Mouse (Mus musculus): ENCODE data around the gene Stk38l. TPM values are rescaled to one million over a fixed set of nuclear protein-coding genes. Genes with fewer than 3 reads are reported as not detected.

Stk38l gene
- polyA plus RNA-seq, 1 experiment, result 6.9 TPM

GRCm38 (mm10) chr6:146700461-146700860, 24.3 kb upstream of the Stk38l start:
- TF ChIP-seq E2F4 (IDR thresholded peaks at IDR 0.05; ENCODE audit: insufficient read depth), result no peak
- TF ChIP-seq TCF3 (IDR thresholded peaks at IDR 0.05; ENCODE audit: insufficient read length, low read depth), result no peak
- no peak for TF ChIP-seq SRF (IDR thresholded peaks at IDR 0.05; ENCODE audit: control insufficient read depth, insufficient read length, low read depth)
- TF ChIP-seq POLR2AphosphoS2 (IDR thresholded peaks at IDR 0.05; ENCODE audit: insufficient read length, low read depth), result no peak
- no peak for TF ChIP-seq TCF12 (IDR thresholded peaks at IDR 0.05; ENCODE audit: insufficient read depth, poor library complexity, severe bottlenecking)
- no peak for TF ChIP-seq MYOD1 (IDR thresholded peaks at IDR 0.05; ENCODE audit: control insufficient read depth in 1 of 3, insufficient read length in 2 of 3, low read depth in 2 of 3)
- no peak for TF ChIP-seq POLR2A (IDR thresholded peaks at IDR 0.05; ENCODE audit: insufficient read length, low read depth)
- TF ChIP-seq CEBPB (IDR thresholded peaks at IDR 0.05; ENCODE audit: insufficient read depth, poor library complexity, severe bottlenecking), result no peak
- no peak for TF ChIP-seq MAX (IDR thresholded peaks at IDR 0.05; ENCODE audit: low read depth)
- no peak for TF ChIP-seq MYOG (IDR thresholded peaks at IDR 0.05; ENCODE audit: control insufficient read depth in 1 of 3, insufficient read depth in 1 of 3, insufficient read length in 2 of 3, low read depth in 2 of 3)
- TF ChIP-seq USF1 (IDR thresholded peaks at IDR 0.05; ENCODE audit: low read depth), result no peak
- no peak for TF ChIP-seq REST (IDR thresholded peaks at IDR 0.05; ENCODE audit: insufficient read depth, insufficient read length)
- H3K4me2 ChIP-seq (ENCODE audit: low read depth), result no peak overlapping the region

GRCm38 (mm10) chr6:146702126-146702881, 22.5 kb upstream of the Stk38l start:
- no peaks in the 10 kb centered on the region for H3K79me2 ChIP-seq (ENCODE audit: control insufficient read depth, insufficient read depth)
- H3K4me3 ChIP-seq, result no peak overlapping the region
- H3K4me2 ChIP-seq (ENCODE audit: low read depth), result peak overlapping the region; percentile 14
- no peak for TF ChIP-seq TCF12 (IDR thresholded peaks at IDR 0.05; ENCODE audit: insufficient read depth, poor library complexity, severe bottlenecking)
- H3K36me3 ChIP-seq (ENCODE audit: control insufficient read depth, insufficient read depth), result no peaks in the 10 kb centered on the region
- no peaks in the 10 kb centered on the region for H3K27me3 ChIP-seq (ENCODE audit: control insufficient read depth, insufficient read depth, insufficient read length)
- no peak overlapping the region for H3ac ChIP-seq (ENCODE audit: control insufficient read depth, insufficient read length)

More at GRCm38 (mm10) chr6:146700461-146700860, 24.3 kb upstream of the Stk38l start:
- Histone ChIP-seq H3K27me3 (ENCODE audit: control insufficient read depth, insufficient read depth, insufficient read length) (no peaks in the 10 kb centered on the region), H3K4me3 (no peak overlapping the region), H3K36me3 (ENCODE audit: control insufficient read depth, insufficient read depth) (no peaks in the 10 kb centered on the region), H3ac (ENCODE audit: control insufficient read depth, insufficient read length) (no peak overlapping the region), H3K79me2 (ENCODE audit: control insufficient read depth, insufficient read depth) (no peaks in the 10 kb centered on the region)

- Histone ChIP-seq H3K27me3 (ENCODE audit: control insufficient read depth, insufficient read depth, insufficient read length) (no peaks in the 10 kb centered on the region), H3K36me3 (ENCODE audit: control insufficient read depth, insufficient read depth) (no peaks in the 10 kb centered on the region), H3ac (ENCODE audit: control insufficient read depth, insufficient read length) (no peak overlapping the region), H3K4me2 (ENCODE audit: low read depth) (no peak overlapping the region), H3K4me3 (no peak overlapping the region), H3K79me2 (ENCODE audit: control insufficient read depth, insufficient read depth) (no peaks in the 10 kb centered on the region)
- TF ChIP-seq CEBPB (IDR thresholded peaks at IDR 0.05; ENCODE audit: insufficient read depth, poor library complexity, severe bottlenecking) (no peak), TCF12 (IDR thresholded peaks at IDR 0.05; ENCODE audit: insufficient read depth, poor library complexity, severe bottlenecking) (no peak), REST (IDR thresholded peaks at IDR 0.05; ENCODE audit: insufficient read depth, insufficient read length) (no peak), POLR2AphosphoS2 (IDR thresholded peaks at IDR 0.05; ENCODE audit: insufficient read length, low read depth) (no peak), SRF (IDR thresholded peaks at IDR 0.05; ENCODE audit: control insufficient read depth, insufficient read length, low read depth) (no peak), MYOD1 (IDR thresholded peaks at IDR 0.05; ENCODE audit: control insufficient read depth in 1 of 3, insufficient read length in 2 of 3, low read depth in 2 of 3) (no peak), E2F4 (IDR thresholded peaks at IDR 0.05; ENCODE audit: insufficient read depth) (no peak), MAX (IDR thresholded peaks at IDR 0.05; ENCODE audit: low read depth) (no peak), TCF3 (IDR thresholded peaks at IDR 0.05; ENCODE audit: insufficient read length, low read depth) (no peak), MYOG (IDR thresholded peaks at IDR 0.05; ENCODE audit: control insufficient read depth in 1 of 3, insufficient read depth in 1 of 3, insufficient read length in 2 of 3, low read depth in 2 of 3) (no peak), POLR2A (IDR thresholded peaks at IDR 0.05; ENCODE audit: insufficient read length, low read depth) (no peak)
These were observed 21.4 kb upstream of the Stk38l start for GRCm38 (mm10) chr6:146703351-146703750.

GRCm38 (mm10) chr6:146705631-146706030, 19.2 kb upstream of the Stk38l start:
- H3K79me2 ChIP-seq (ENCODE audit: control insufficient read depth, insufficient read depth), result no peaks in the 10 kb centered on the region
- H3ac ChIP-seq (ENCODE audit: control insufficient read depth, insufficient read length), result no peak overlapping the region
- TF ChIP-seq USF1 (IDR thresholded peaks at IDR 0.05; ENCODE audit: low read depth) (no peak), MYOG (IDR thresholded peaks at IDR 0.05; ENCODE audit: control insufficient read depth in 1 of 3, insufficient read depth in 1 of 3, insufficient read length in 2 of 3, low read depth in 2 of 3) (no peak), POLR2A (IDR thresholded peaks at IDR 0.05; ENCODE audit: insufficient read length, low read depth) (no peak), REST (IDR thresholded peaks at IDR 0.05; ENCODE audit: insufficient read depth, insufficient read length) (no peak), MAX (IDR thresholded peaks at IDR 0.05; ENCODE audit: low read depth) (no peak), SRF (IDR thresholded peaks at IDR 0.05; ENCODE audit: control insufficient read depth, insufficient read length, low read depth) (no peak), E2F4 (IDR thresholded peaks at IDR 0.05; ENCODE audit: insufficient read depth) (no peak), POLR2AphosphoS2 (IDR thresholded peaks at IDR 0.05; ENCODE audit: insufficient read length, low read depth) (no peak), CEBPB (IDR thresholded peaks at IDR 0.05; ENCODE audit: insufficient read depth, poor library complexity, severe bottlenecking) (no peak), TCF12 (IDR thresholded peaks at IDR 0.05; ENCODE audit: insufficient read depth, poor library complexity, severe bottlenecking) (no peak), MYOD1 (IDR thresholded peaks at IDR 0.05; ENCODE audit: control insufficient read depth in 1 of 3, insufficient read length in 2 of 3, low read depth in 2 of 3) (no peak), TCF3 (IDR thresholded peaks at IDR 0.05; ENCODE audit: insufficient read length, low read depth) (no peak)
- no peaks in the 10 kb centered on the region for H3K27me3 ChIP-seq (ENCODE audit: control insufficient read depth, insufficient read depth, insufficient read length)
- H3K4me2 ChIP-seq (ENCODE audit: low read depth), result no peak overlapping the region
- H3K4me3 ChIP-seq, result no peak overlapping the region
- H3K36me3 ChIP-seq (ENCODE audit: control insufficient read depth, insufficient read depth), result no peaks in the 10 kb centered on the region
